Mouse (Mus musculus) lung, postnatal 0 days (tissue): ENCODE measurements at regions not wholly inside any gene's neighbourhood (a gene's known extent, or its start where the extent isn't known, plus 50 kb on each side); places are given as distances from the start of the nearest gene placed in this dataset.

ENCODE experiments used
- CTCF ChIP-seq: IDR thresholded peaks from 2 replicates; pipeline ENCODE4 v1.5.1; 2016; ENCODE audit warnings: antibody characterized with exemption, mild to moderate bottlenecking
- EP300 ChIP-seq: IDR thresholded peaks from 2 replicates; pipeline ENCODE4 v1.6.1; 2016; ENCODE audit warnings: antibody characterized with exemption, mild to moderate bottlenecking, control low read depth

GRCm38 (mm10) chr3:99739654-99740053, 145.6 kb upstream of the Spag17 start:
- TF ChIP-seq CTCF (no peak), EP300 (no peak)
